Mouse (Mus musculus) liver, embryonic 14.5 days (tissue): Measurements from ENCODE around the gene Abhd4. TPM values are rescaled to one million over a fixed set of nuclear protein-coding genes. Genes with fewer than 3 reads are reported as not detected.
A peak's percentile ranks its signal among the peaks of the same experiment; 100 is the strongest.

ENCODE experiments used
- ATAC-seq: fragments of 200-750 bp; cut with Nextera tagmentation; 2 replicates; pipeline ENCODE4 v1.8.0; 2017; ENCODE audit warnings: moderate number of reproducible peaks, mild to moderate bottlenecking, moderate library complexity; ENCODE audit not compliant: insufficient read depth
- DNase-seq, 3 experiments: peaks; one replicate each; pipeline ENCODE4 v3.0.0-alpha.2; 2012 to 2013; ENCODE audit warnings: low read depth in 3 of 3, low spot score in 3 of 3
- H3K27ac ChIP-seq: fragments of 300-500 bp; sonication (generic); 2 replicates; pipeline ENCODE4 v1.5.1; 2014; ENCODE audit warnings: moderate library complexity, mild to moderate bottlenecking, control low read depth, inconsistent platforms
- H3K27me3 ChIP-seq: fragments of 300-500 bp; sonication (generic); 2 replicates; pipeline ENCODE4 v1.6.1; 2014; ENCODE audit warnings: mild to moderate bottlenecking, low read length, moderate library complexity; ENCODE audit not compliant: control insufficient read depth, insufficient read depth
- H3K36me3 ChIP-seq: fragments of 300-500 bp; sonication (generic); replicated peaks from 2 replicates; pipeline ENCODE4 v1.6.1; 2014; ENCODE audit warnings: low read depth; ENCODE audit not compliant: control insufficient read depth, insufficient read depth
- H3K4me1 ChIP-seq, 2 experiments: fragments of 200-500 bp in 1 of 2; fragments of 300-500 bp in 1 of 2; sonication (generic) in 1 of 2; replicated peaks; 2 replicates each; pipeline ENCODE4 v1.6.1; 2012 to 2014; ENCODE audit warnings: antibody characterized with exemption in 1 of 2, inconsistent platforms in 1 of 2, low read length in 1 of 2; ENCODE audit not compliant: control insufficient read depth in 2 of 2, insufficient read depth in 2 of 2
- H3K4me2 ChIP-seq: fragments of 300-500 bp; sonication (generic); 2 replicates; pipeline ENCODE4 v1.6.1; 2014; ENCODE audit warnings: low read depth, mild to moderate bottlenecking, control low read depth, moderate library complexity
- H3K4me3 ChIP-seq, 2 experiments: fragments of 200-500 bp in 1 of 2; fragments of 300-500 bp in 1 of 2; sonication (generic) in 1 of 2; 2 replicates each; pipeline ENCODE4 v1.5.1; 2012 to 2014; ENCODE audit warnings: low read depth in 2 of 2, low read length in 2 of 2, mild to moderate bottlenecking in 2 of 2, control low read depth in 1 of 2, inconsistent platforms in 1 of 2, moderate library complexity in 1 of 2; ENCODE audit not compliant: insufficient read depth in 1 of 2
- H3K9ac ChIP-seq: fragments of 300-500 bp; sonication (generic); replicated peaks from 2 replicates; pipeline ENCODE4 v1.6.1; 2014; ENCODE audit warnings: mild to moderate bottlenecking, control low read depth, moderate library complexity
- H3K9me3 ChIP-seq: fragments of 300-500 bp; sonication (generic); 2 replicates; pipeline ENCODE4 v1.6.1; 2016; ENCODE audit warnings: low read length, mixed read lengths; ENCODE audit not compliant: control insufficient read depth
- CTCF ChIP-seq: IDR thresholded peaks from 2 replicates; pipeline ENCODE4 v1.5.1; 2016; ENCODE audit warnings: antibody characterized with exemption, low read depth, control low read depth
- EP300 ChIP-seq: IDR thresholded peaks from 2 replicates; pipeline ENCODE4 v1.6.1; 2016; ENCODE audit warnings: antibody characterized with exemption, low read depth
- WGBS: fragments of 180-500 bp; shearing (Covaris S2); extraction: QIAGEN DNeasy Blood & Tissue Kit; methylation state at CpG from one replicate; pipeline ENCODE4 v1.1.7; 2014; ENCODE audit not compliant: insufficient replicate concordance; 5-methylcytosine and 5-hydroxymethylcytosine counted together
- polyA plus RNA-seq, 2 experiments: library from polyadenylated mRNA; depleted of rRNA in 1 of 2; stranded (reverse) in 1 of 2; unstranded in 1 of 2; fragments of >200 nt; fragmentation: Nextera tagmentation in 1 of 2; extraction: Ambion mirVana in 1 of 2; gene quantifications; 2 replicates each; pipeline versions ENCODE4 v1.2.1 to v1.2.3; 2012 to 2014

Abhd4 gene
- polyA plus RNA-seq, 2 experiments = 6.1 to 14.9 TPM

DNA sequence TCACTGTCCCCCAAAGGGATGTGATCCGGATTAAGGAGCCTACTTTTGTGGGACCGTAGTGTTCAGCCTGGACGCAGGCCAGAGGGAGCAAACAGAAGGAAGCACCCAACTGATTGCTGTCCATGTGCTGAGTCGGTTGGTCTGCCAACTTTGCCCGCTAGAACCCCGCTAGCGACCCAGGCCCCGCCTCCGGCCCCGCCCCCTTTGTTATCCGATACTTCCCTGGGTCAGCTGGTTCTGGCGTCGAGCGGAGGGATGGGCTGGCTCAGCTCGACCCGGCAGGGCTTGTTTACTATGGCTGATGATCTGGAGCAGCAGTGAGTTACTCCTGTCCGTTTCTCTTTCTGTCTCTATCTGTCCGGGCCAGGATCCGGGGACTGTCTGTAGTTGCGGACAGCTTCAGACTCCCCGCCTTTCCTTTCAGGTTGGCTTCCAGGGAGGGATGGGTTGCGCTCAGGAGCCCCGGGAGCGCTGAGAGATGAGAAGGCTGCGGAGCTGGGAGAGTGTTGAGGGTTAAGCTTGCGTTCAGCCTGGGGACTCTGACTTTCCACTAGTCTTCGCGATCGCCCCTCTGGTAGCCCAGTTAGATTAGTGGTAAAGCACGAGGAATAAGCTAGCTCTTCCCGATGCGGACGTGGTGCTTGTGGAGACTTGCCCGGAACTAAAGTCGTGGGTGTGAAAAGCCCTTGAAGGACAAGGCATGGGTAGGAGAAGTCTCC, 5.2 kb downstream of the Abhd4 start:
- H3K9me3 ChIP-seq = no peaks in the 10 kb centered on the region
- H3K4me2 ChIP-seq = peak overlapping the region; percentile 82
- 1% methylated on average over 35 of the region's 35 CpGs for WGBS
- no peaks in the 10 kb centered on the region for H3K27me3 ChIP-seq
- DNase-seq = peak; percentile 77 to 80 (median 79)
- peak overlapping the region; percentile 69 for H3K9ac ChIP-seq
- H3K4me3 ChIP-seq = peak overlapping the region; percentile 71 to 78
- H3K36me3 ChIP-seq = no peaks in the 10 kb centered on the region
- peak overlapping the region; percentile 50 for H3K27ac ChIP-seq
- peak; percentile 90 for ATAC-seq
- TF ChIP-seq EP300 = no peak
- TF ChIP-seq CTCF = no peak
- H3K4me1 ChIP-seq = peaks cover 21 to 28% of the 10 kb centered on the region in 2 experiments

DNA sequence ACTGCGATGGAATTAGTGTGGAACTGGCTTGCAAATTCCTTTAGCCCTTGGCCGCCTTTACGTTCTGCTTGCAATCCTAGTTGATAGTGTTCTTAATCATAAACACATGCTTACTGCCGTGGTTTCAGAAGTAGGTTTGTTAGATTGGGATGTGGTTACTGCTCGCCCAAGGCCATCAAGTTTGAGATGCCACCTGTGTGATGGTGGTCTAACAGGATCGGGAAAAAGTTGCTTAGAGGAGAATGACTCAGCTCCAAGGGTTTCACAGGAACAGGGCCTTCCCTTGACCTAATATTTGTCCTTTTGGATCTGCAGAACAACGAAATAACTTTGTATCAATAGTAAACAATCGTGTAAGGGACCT, 5.7 kb downstream of the Abhd4 start:
- 19% methylated on average over 8 of the region's 8 CpGs for WGBS
- peak overlapping the region; percentile 82 for H3K4me2 ChIP-seq
- no peaks in the 10 kb centered on the region for H3K36me3 ChIP-seq
- no peak for ATAC-seq
- no peak for DNase-seq
- H3K4me3 ChIP-seq = peak overlapping the region; percentile 71 to 78
- H3K9me3 ChIP-seq = no peaks in the 10 kb centered on the region
- H3K27me3 ChIP-seq = no peaks in the 10 kb centered on the region
- TF ChIP-seq CTCF = no peak
- no peak for TF ChIP-seq EP300
- H3K27ac ChIP-seq = no peak overlapping the region
- H3K4me1 ChIP-seq = peaks cover 20 to 27% of the 10 kb centered on the region in 2 experiments
- peak overlapping the region; percentile 69 for H3K9ac ChIP-seq

DNA sequence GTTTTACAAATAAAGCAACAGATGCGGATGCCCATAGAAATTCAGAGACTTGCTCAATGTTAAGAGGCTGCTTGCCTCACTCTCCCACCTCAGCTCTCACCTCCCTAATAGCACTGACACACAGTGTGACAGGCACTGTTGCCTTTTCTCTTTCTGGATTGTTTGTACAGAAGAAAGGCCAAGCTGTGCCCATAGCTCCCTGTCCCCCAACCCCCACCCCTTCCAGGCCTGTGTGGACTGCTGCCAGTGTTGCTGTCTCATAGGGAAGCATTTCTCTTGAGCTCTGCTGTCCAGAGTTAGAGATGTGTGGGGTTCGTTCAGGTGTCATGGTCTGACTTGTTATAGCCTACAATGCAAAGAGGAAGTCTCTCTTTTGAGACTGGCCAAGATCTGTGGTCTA, 6.2 kb downstream of the Abhd4 start:
- peak overlapping the region; percentile 82 for H3K4me2 ChIP-seq
- no peak for DNase-seq
- 55% methylated on average over 2 of the region's 2 CpGs for WGBS

DNA sequence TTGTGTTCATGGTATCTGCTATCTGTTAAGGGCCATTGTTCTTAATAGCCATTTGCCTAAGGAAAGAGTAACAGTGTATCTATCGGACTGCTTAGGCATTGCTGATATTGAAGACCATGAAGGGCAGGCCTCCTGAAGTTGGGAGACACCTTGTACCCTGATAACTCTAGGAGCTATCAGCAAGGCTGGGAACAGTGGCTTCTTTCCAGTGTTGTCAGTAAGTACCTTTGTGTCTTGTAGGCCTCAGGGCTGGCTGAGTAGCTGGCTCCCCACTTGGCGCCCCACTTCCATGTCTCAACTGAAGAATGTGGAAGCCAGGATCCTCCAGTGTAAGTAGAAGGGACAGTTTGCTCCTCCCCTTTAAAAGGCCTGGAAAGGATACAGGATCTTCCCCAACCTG, 7.4 kb downstream of the Abhd4 start:
- Histone ChIP-seq H3K4me3 (no peak overlapping the region), H3K36me3 (no peaks in the 10 kb centered on the region), H3K9ac (no peak overlapping the region), H3K9me3 (no peaks in the 10 kb centered on the region), H3K27me3 (no peaks in the 10 kb centered on the region), H3K4me2 (no peak overlapping the region), H3K4me1 (peaks cover 15 to 21% of the 10 kb centered on the region in 2 experiments), H3K27ac (no peak overlapping the region)
- ATAC-seq (no peak), DNase-seq (no peak)
- 82% methylated on average over 2 of the region's 2 CpGs for WGBS
- TF ChIP-seq EP300 (no peak), CTCF (no peak)

More for the DNA sequence above, 6.2 kb downstream of the Abhd4 start:
- ATAC-seq = no peak
- Histone ChIP-seq H3K36me3 (no peaks in the 10 kb centered on the region), H3K9me3 (no peaks in the 10 kb centered on the region), H3K27ac (no peak overlapping the region), H3K4me3 (peak overlapping the region; percentile 3 to 78; a peak in 1 of 4 replicates), H3K27me3 (no peaks in the 10 kb centered on the region), H3K9ac (no peak overlapping the region), H3K4me1 (peaks cover 15 to 22% of the 10 kb centered on the region in 2 experiments)
- no peak for TF ChIP-seq CTCF
- TF ChIP-seq EP300 = no peak

DNA sequence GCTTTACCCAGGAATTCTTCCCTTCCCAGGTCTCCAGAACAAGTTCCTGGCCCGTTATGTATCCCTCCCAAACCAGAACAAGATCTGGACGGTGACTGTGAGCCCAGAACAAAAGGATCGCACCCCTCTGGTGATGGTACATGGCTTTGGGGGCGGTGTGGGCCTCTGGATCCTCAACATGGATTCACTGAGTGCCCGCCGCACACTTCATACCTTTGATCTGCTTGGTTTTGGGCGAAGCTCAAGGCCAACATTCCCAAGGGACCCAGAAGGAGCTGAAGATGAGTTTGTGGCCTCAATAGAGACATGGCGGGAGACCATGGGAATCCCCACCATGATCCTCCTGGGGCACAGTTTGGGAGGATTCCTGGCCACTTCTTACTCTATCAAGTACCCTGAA, 8.6 kb downstream of the Abhd4 start:
- WGBS = 68% methylated on average over 8 of the region's 8 CpGs
- H3K9ac ChIP-seq = no peak overlapping the region
- no peaks in the 10 kb centered on the region for H3K36me3 ChIP-seq
- DNase-seq (no peak), ATAC-seq (no peak)
- no peaks in the 10 kb centered on the region for H3K27me3 ChIP-seq
- H3K27ac ChIP-seq = no peak overlapping the region
- no peaks in the 10 kb centered on the region for H3K9me3 ChIP-seq
- peaks cover 15 to 21% of the 10 kb centered on the region in 2 experiments for H3K4me1 ChIP-seq
- no peak for TF ChIP-seq CTCF
- no peak for TF ChIP-seq EP300
- no peak overlapping the region for H3K4me2 ChIP-seq
- H3K4me3 ChIP-seq = no peak overlapping the region
